Mouse (Mus musculus) NIH3T3 (cell line): ENCODE data around the gene Adamts18.

Experiments
- DNase-seq: peaks from one replicate; pipeline ENCODE4 v3.0.0-alpha.2; 2012; ENCODE audit warnings: low read depth

Adamts18 gene

DNA sequence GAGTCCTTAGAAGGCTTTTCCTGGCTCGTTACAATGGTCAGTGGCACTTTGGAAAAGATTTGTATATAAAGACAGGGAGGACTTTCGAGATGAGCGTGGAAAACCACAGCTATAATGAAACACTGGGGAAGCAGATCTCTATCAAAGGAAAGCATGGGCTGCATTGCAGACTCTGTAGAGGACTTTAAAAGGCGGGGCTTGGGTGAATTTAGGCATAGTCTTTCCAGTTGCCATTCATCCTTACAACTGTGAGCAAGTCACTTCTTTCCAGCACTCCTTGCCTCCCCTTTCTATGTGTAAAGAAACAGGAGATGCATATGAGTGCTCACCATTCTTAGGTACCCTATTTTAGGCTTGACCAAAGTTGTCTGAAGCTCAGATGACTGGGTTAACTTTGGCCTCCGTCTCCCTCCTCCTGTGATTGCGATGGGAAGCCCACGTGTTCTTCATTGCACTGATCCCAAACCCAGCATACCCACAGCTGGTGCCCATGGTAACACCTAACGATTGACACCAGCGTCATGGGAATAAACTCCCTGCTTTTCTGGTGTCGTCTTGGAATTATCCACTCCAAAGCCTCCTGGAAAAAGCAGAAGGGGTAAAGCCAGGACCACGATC, 191.7 kb downstream of the Adamts18 start:
- DNase-seq: no peak

DNA sequence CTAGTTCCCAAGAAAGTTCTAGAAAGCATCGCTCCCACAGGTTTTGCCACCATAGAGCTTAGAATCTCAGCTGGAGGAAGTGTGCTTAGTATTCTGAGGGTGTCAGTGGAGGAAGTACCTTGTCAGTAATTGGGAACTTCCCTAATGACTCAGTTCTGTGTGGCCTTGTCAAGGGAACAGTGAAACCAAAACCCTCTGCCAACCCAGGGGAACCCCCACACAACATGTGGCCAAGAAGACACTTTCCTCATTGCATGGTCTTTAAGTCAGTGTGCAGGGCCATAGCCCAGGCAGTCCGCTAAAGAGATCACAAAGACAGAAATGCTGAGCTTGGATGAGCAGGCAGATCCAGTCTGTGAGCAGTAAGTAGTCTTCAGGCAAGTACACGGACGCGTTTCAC, 192.4 kb downstream of the Adamts18 start:
- no peak for DNase-seq

DNA sequence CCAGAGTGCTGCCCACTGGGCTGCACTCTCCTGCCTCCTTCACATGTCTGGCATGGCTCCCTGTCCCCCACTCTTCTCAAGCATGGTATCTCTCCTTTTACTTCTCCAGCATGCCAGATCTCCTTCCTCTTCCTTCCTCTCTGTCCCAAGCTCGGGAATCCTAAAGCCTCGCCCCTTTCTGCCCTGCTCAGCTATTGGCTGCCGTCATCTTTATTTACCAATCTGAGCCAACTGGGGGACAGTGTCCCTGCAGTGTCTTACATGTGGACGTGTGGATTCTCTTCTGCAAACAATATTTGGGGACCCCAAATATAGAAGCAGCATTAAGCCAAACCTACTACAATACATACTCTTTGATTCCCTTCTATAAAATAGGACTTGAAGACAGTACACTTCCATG, 195.4 kb downstream of the Adamts18 start:
- DNase-seq: no peak

DNA sequence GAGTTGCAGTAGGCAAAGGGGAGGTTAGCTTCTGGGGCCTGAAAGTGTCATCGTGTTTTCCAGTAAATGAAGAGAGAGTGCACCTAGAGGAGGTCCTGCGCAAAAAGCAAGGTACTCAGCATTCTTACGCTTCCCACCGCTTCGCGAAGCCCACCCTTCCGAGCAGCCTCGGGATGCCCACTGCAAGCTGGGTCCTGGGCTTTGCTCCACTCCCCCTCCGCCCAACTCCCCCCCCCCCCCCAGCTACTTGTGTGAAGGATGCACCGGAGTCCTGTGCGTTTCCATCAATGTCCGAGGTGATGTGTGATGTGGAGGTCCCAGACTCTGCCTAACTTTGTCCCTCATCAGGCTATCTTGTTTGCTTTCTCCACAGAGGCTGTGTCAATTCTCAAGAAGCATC, 196.1 kb downstream of the Adamts18 start:
- no peak for DNase-seq
